Comparison of ENCODE assay signal across 11 mouse cellular contexts in the genomic region with DNA sequence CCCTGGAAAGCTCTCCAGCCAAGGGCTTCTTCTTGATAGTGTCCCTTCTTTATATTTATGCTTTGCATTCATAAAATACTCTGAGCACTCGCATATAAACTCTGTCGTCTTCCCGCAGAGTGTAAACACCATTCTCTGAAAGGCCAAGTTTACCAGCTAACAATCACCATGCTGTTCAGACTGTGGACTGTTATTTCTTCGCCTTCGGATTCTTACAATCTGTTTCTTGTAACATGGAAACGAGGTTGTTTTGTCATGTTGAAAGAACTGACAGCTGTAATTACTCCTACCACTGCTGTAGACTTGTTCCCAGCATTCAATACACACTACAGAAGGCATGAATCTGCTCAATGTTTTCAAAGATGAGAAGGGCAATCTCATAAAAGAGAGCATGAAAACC. TPM values are rescaled to one million over a fixed set of nuclear protein-coding genes. Genes with fewer than 3 reads are reported as not detected.
A peak's percentile ranks its signal among the peaks of the same experiment; 100 is the strongest.
DNase-seq lines count a peak whose midpoint lies in the region; ATAC-seq and TF ChIP-seq lines count a peak whose summit lies in the region.
"Had no signal": no experiment of that assay in that cellular context is flagged by ENCODE, and none has a peak within 500 bp of the region (broad histone marks: within the 10 kb centered on the region; RNA-seq: fewer than 3 reads in every experiment).

No protein-coding gene starts in this region.

- ATAC-seq in kidney, embryonic 15.5 days (replicated peaks; ENCODE audit: low FRiP score): no peak
- peak; percentile 92 for ATAC-seq in forebrain, postnatal 0 days
- no peak for ATAC-seq in limb, embryonic 13.5 days (ENCODE audit: low FRiP score, low read depth)

- intact Hi-C loops in gastrocnemius, postnatal 14 days (cut with DNase I; ENCODE audit: low total_unique reads): no loop called here
- intact Hi-C loops in heart, postnatal 14 days (cut with DNase I): no loop called here

- no peak for DNase-seq in kidney, postnatal 25 days
- no peak for DNase-seq in embryonic facial prominence, embryonic 10.5 days (ENCODE audit: low spot score)
- peak; percentile 61 for DNase-seq in forebrain, postnatal 0 days
- no peak for DNase-seq in gastrocnemius, postnatal 14 days
- no peak for DNase-seq in natural killer cell, adult 2 months (ENCODE audit: low spot score in 2 of 2)
- DNase-seq in heart, postnatal 14 days: no peak
- DNase-seq: cerebellum, adult 9-10 months had no signal

- no peaks in the 10 kb centered on the region for H3K27me3 ChIP-seq in kidney, embryonic 15.5 days
- no peaks in the 10 kb centered on the region for H3K27me3 ChIP-seq in embryonic facial prominence, embryonic 10.5 days (replicated peaks; ENCODE audit: low read depth, poor library complexity, severe bottlenecking)
- no peaks in the 10 kb centered on the region for H3K27me3 ChIP-seq in forebrain, postnatal 0 days (ENCODE audit: insufficient read depth, low read length)
- no peaks in the 10 kb centered on the region for H3K27me3 ChIP-seq in limb, embryonic 13.5 days
- H3K27me3 ChIP-seq: CH12.LX had no signal

- no peak overlapping the region for H3K4me2 ChIP-seq in kidney, embryonic 15.5 days
- H3K4me2 ChIP-seq in forebrain, postnatal 0 days (ENCODE audit: low read depth): peak overlapping the region; percentile 20; the same call in 1 of the 2 replicates
- peak overlapping the region; percentile 36 for H3K4me2 ChIP-seq in limb, embryonic 13.5 days (replicated peaks)
- H3K4me2 ChIP-seq: heart, embryonic 11.5 days had no signal

- no peaks in the 10 kb centered on the region for H3K36me3 ChIP-seq in kidney, embryonic 15.5 days
- H3K36me3 ChIP-seq in embryonic facial prominence, embryonic 10.5 days (replicated peaks): no peaks in the 10 kb centered on the region
- no peaks in the 10 kb centered on the region for H3K36me3 ChIP-seq in forebrain, postnatal 0 days (ENCODE audit: insufficient read depth)
- no peaks in the 10 kb centered on the region for H3K36me3 ChIP-seq in limb, embryonic 13.5 days

- H3K4me1 ChIP-seq in kidney, embryonic 15.5 days: no peaks in the 10 kb centered on the region
- peaks cover 15% of the 10 kb centered on the region for H3K4me1 ChIP-seq in embryonic facial prominence, embryonic 10.5 days
- no peaks in the 10 kb centered on the region for H3K4me1 ChIP-seq in forebrain, postnatal 0 days (ENCODE audit: insufficient read depth)
- peaks cover 8% of the 10 kb centered on the region for H3K4me1 ChIP-seq in limb, embryonic 13.5 days

- WGBS in kidney, embryonic 15.5 days: 60% methylated on average over 6 of the region's 6 CpGs
- 54% methylated on average over 6 of the region's 6 CpGs for WGBS in embryonic facial prominence, embryonic 10.5 days
- 6% methylated on average over 6 of the region's 6 CpGs for WGBS in forebrain, postnatal 0 days
- 30% methylated on average over 6 of the region's 6 CpGs for WGBS in limb, embryonic 13.5 days

- TF ChIP-seq CTCF in forebrain, postnatal 0 days (IDR thresholded peaks at IDR 0.05; ENCODE audit: low read depth): no peak

- no peaks in the 10 kb centered on the region for H3K9me3 ChIP-seq in kidney, embryonic 15.5 days (replicated peaks)
- H3K9me3 ChIP-seq in embryonic facial prominence, embryonic 10.5 days: no peaks in the 10 kb centered on the region
- no peaks in the 10 kb centered on the region for H3K9me3 ChIP-seq in forebrain, postnatal 0 days (ENCODE audit: low read length)
- H3K9me3 ChIP-seq in limb, embryonic 13.5 days: no peaks in the 10 kb centered on the region

- H3K27ac ChIP-seq in kidney, embryonic 15.5 days: peak overlapping the region; percentile 54
- H3K27ac ChIP-seq in embryonic facial prominence, embryonic 10.5 days (replicated peaks): peak overlapping the region; percentile 76
- no peak overlapping the region for H3K27ac ChIP-seq in forebrain, postnatal 0 days (ENCODE audit: low read depth, low read length)
- H3K27ac ChIP-seq in limb, embryonic 13.5 days: no peak overlapping the region

- H3K4me3 ChIP-seq in kidney, embryonic 15.5 days (replicated peaks): no peak overlapping the region
- no peak overlapping the region for H3K4me3 ChIP-seq in embryonic facial prominence, embryonic 10.5 days
- H3K4me3 ChIP-seq in forebrain, postnatal 0 days (ENCODE audit: low read depth, low read length): no peak overlapping the region
- no peak overlapping the region for H3K4me3 ChIP-seq in limb, embryonic 13.5 days

- no peak overlapping the region for H3K9ac ChIP-seq in kidney, embryonic 15.5 days
- H3K9ac ChIP-seq in forebrain, postnatal 0 days: no peak overlapping the region
- H3K9ac ChIP-seq in limb, embryonic 13.5 days: no peak overlapping the region

RNA-seq across cellular contexts. Expression of gene Epha3, which starts 46.4 kb away (rescaled TPM):
- polyA plus RNA-seq in kidney, embryonic 15.5 days (2015; fragmentation: Nextera tagmentation; extraction: Ambion mirVana): 12.0 and 14.6 TPM in 2 replicates
- polyA plus RNA-seq in embryonic facial prominence, embryonic 10.5 days (2016; fragmentation: Nextera tagmentation; extraction: Ambion mirVana): 20.8 and 27.7 TPM in 2 replicates
- 47.1 and 48.3 TPM in 2 replicates for total RNA-seq in forebrain, postnatal 0 days (2014; rRNA removed)
- polyA plus RNA-seq in forebrain, postnatal 0 days (2015; fragmentation: Nextera tagmentation; extraction: Ambion mirVana): 18.9 and 25.4 TPM in 2 replicates
- 36.1 and 45.3 TPM in 2 replicates for polyA plus RNA-seq in limb, embryonic 13.5 days (2015; fragmentation: Nextera tagmentation; extraction: Ambion mirVana)
- 1 to 10 TPM; 1.7 to 2.0 TPM for total RNA-seq in gastrocnemius, postnatal 14 days (2021)
- total RNA-seq in heart, postnatal 14 days (2021): 1 to 10 TPM in 1 of 2 experiments, under 1 TPM in 1; 0.96 to 1.1 TPM
- total RNA-seq: CH12.LX had no signal

Comparison
In these comparisons a context has a peak if more than half of its experiments do, and no peak if none do; other contexts are left out.
1. H3K27ac ChIP-seq: peak in kidney, embryonic 15.5 days (single experiment) and embryonic facial prominence, embryonic 10.5 days (single experiment); none in forebrain, postnatal 0 days (single experiment) and limb, embryonic 13.5 days (single experiment).